Mouse (Mus musculus): Measurements from ENCODE around the gene Atp7b. TPM values are rescaled to one million over a fixed set of nuclear protein-coding genes. Genes with fewer than 3 reads are reported as not detected.
A peak's percentile ranks its signal among the peaks of the same experiment; 100 is the strongest.

Atp7b gene
- polyA plus RNA-seq (2015; fragmentation: Nextera tagmentation; extraction: Ambion mirVana) = 4.5 and 5.9 TPM in 2 replicates

DNA sequence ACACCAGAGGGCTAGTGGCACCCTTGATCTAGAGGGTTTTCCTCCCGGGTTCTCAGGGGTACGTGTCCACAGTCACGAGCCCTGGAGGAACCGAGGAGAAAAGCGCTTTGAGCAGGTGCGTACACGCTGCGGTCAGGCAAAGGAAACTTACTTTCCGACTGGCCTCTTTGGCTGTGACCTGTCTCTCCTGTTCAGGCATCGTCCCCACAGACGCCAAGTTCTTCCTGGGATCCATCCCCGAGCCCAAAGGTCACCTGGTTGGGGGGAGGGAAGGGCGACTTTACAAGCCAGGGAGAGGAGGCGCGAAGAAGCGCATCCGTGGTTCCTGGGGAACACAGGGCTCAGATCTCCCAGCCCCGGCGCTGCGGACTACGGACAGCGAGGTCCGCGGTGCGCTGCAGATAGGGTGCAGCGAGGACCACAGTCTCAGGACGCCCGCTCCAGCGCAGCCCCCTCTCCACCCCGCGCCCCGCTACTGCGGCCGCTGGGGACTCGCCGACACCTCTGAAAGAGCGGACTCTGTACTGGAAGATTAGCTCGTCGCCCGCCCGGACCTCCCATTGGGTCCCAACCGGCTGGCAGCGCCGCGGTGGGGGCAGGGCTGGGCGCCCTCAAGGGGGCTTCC, at the start of gene Atp7b:
TSS of gene Atp7b (minus strand) at position 485 of the 625 bp plus-strand sequence.
- peak within 1 kb of the TSS; percentile 49 for H3K9ac ChIP-seq
- H3K4me2 ChIP-seq (replicated peaks) = peak within 1 kb of the TSS; percentile 85
- H3K9me3 ChIP-seq = no peaks in the 10 kb centered on the region
- H3K27me3 ChIP-seq (replicated peaks) = peaks cover 8% of the 10 kb centered on the region; the same call in 1 of the 2 replicates
- peak; percentile 88 for ATAC-seq
- H3K4me3 ChIP-seq (replicated peaks) = peak within 1 kb of the TSS; percentile 54
- H3K4me1 ChIP-seq (replicated peaks) = peaks cover 4% of the 10 kb centered on the region; the same call in 1 of the 2 replicates
- WGBS = 2% methylated on average over 46 of the region's 46 CpGs
- H3K36me3 ChIP-seq = peaks cover 4% of the 10 kb centered on the region
- H3K27ac ChIP-seq = no peak within 1 kb of the TSS; the same call in 1 of the 2 replicates

DNA sequence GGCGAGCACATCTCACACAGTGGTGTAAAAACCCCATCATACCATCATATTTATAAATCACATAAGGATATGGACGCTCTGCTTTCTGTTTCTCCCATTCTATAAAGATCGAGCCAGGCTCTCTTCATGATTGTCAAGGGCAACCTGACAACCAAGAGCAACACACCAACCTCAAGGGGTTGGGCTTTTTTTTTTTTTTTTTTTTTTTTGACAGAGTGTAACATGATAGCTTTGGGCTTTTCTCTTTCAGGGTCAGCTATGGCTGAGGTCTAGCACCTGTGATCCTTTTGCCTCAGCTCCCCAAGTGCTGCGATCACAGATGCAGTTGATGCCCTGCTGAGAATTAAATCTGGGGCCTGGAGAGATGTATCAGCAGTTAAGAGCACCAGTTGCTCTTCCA, 46.9 kb upstream of the Atp7b start:
- H3K9ac ChIP-seq = no peak overlapping the region
- no peaks in the 10 kb centered on the region for H3K27me3 ChIP-seq (replicated peaks)
- 75% methylated on average over 4 of the region's 4 CpGs for WGBS
- H3K4me3 ChIP-seq (replicated peaks) = no peak overlapping the region
- no peak overlapping the region for H3K4me2 ChIP-seq (replicated peaks)
- H3K9me3 ChIP-seq = no peaks in the 10 kb centered on the region
- H3K27ac ChIP-seq = no peak overlapping the region
- H3K4me1 ChIP-seq (replicated peaks) = no peaks in the 10 kb centered on the region
- no peaks in the 10 kb centered on the region for H3K36me3 ChIP-seq
- ATAC-seq = no peak

- 43% methylated on average over 8 of the region's 8 CpGs for WGBS
- no peak overlapping the region for H3K4me3 ChIP-seq (replicated peaks)
- no peak overlapping the region for H3K4me2 ChIP-seq (replicated peaks)
- no peaks in the 10 kb centered on the region for H3K36me3 ChIP-seq
- H3K9me3 ChIP-seq = no peaks in the 10 kb centered on the region
- H3K9ac ChIP-seq = no peak overlapping the region
- no peak overlapping the region for H3K27ac ChIP-seq
- ATAC-seq = no peak
- H3K27me3 ChIP-seq (replicated peaks) = no peaks in the 10 kb centered on the region
- no peaks in the 10 kb centered on the region for H3K4me1 ChIP-seq (replicated peaks)
These were observed 31.5 kb upstream of the Atp7b start for GRCm38 (mm10) chr8:22091568-22091967.

- no peak overlapping the region for H3K4me3 ChIP-seq (replicated peaks)
- 91% methylated on average over 4 of the region's 4 CpGs for WGBS
- no peaks in the 10 kb centered on the region for H3K9me3 ChIP-seq
- no peak overlapping the region for H3K27ac ChIP-seq
- H3K27me3 ChIP-seq (replicated peaks) = no peaks in the 10 kb centered on the region
- H3K9ac ChIP-seq = no peak overlapping the region
- no peak overlapping the region for H3K4me2 ChIP-seq (replicated peaks)
- no peaks in the 10 kb centered on the region for H3K4me1 ChIP-seq (replicated peaks)
- ATAC-seq = no peak
- H3K36me3 ChIP-seq = no peaks in the 10 kb centered on the region
These were observed 29.1 kb upstream of the Atp7b start for GRCm38 (mm10) chr8:22089226-22089625.

DNA sequence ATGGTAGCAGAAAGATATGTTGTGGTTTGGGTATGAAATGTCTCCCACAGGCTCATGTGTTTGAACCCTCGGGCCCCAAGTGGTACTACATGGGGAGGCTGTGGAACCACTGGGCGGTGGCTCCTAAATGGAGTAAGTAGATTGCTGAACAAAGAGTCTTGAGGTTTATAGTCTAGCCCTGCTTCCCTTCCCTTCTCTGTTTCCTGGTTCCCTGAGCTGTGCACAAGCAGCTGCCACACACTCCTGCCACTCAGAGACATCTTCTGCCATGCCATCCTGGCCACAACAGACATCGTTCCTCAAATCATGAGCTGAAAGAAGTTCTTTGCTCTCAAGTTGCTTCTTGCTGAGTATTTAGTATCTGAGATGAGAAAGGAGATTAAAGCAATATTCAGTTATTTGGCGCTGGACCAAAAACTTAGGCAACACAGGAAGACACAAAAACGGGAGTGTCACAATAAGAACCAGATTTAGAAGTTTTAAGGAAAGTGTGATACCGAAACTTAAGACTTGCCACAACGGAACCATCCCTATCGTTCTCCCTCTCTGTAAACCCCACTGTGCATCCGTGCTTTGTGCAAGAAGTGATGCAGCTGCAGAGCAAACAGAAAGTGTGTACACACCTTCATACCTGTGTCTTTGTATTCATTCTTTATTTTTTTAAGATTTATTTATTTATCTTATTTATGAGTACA, 19.4 kb upstream of the Atp7b start:
- H3K9me3 ChIP-seq = no peaks in the 10 kb centered on the region
- H3K4me3 ChIP-seq (replicated peaks) = no peak overlapping the region
- no peaks in the 10 kb centered on the region for H3K36me3 ChIP-seq
- ATAC-seq = no peak
- H3K27me3 ChIP-seq (replicated peaks) = no peaks in the 10 kb centered on the region
- 78% methylated on average over 9 of the region's 9 CpGs for WGBS
- no peak overlapping the region for H3K9ac ChIP-seq
- no peaks in the 10 kb centered on the region for H3K4me1 ChIP-seq (replicated peaks)
- no peak overlapping the region for H3K4me2 ChIP-seq (replicated peaks)
- H3K27ac ChIP-seq = no peak overlapping the region

- Histone ChIP-seq H3K9me3 (no peaks in the 10 kb centered on the region), H3K27ac (no peak overlapping the region), H3K36me3 (peaks cover 13% of the 10 kb centered on the region), H3K4me1 (replicated peaks) (peaks cover 4% of the 10 kb centered on the region; the same call in 1 of the 2 replicates), H3K4me2 (replicated peaks) (peak overlapping the region; percentile 68), H3K9ac (peak overlapping the region; percentile 30; the same call in 1 of the 2 replicates), H3K27me3 (replicated peaks) (peaks cover 8% of the 10 kb centered on the region; the same call in 1 of the 2 replicates), H3K4me3 (replicated peaks) (peak overlapping the region; percentile 54)
- 3% methylated on average over 3 of the region's 3 CpGs for WGBS
- ATAC-seq = no peak
These were observed 1.0 kb upstream of the Atp7b start for GRCm38 (mm10) chr8:22061126-22061525.

DNA sequence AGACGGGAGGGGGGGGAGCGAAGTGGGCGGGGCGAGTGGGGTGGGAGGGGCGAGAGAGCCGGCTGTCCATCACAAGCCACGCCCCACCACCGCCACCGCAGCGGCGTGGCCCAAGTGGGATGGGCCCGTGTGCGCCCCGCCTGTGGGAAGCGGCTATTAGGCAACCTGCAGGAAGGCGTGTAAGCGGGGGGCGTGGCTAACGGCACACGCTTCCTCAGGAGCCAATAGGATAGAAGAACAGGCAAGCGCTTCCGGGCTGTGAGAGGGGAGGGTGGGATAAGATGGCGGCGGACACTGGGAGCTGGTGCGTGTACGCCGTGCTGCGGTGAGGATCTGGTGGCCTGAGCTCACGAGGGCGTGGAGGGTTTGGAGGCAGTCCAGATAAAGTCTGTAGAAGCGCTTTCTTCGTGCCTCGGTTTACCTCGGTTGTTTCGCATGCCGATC, 363 bp upstream of the Atp7b start, which contains the start of gene Alg11:
TSS of gene Alg11 (plus strand) at position 276 of the 444 bp plus-strand sequence.
- H3K4me3 ChIP-seq (replicated peaks) = peak within 1 kb of the TSS; percentile 54
- WGBS = under 1% methylated on average over 33 of the region's 36 CpGs
- H3K4me1 ChIP-seq (replicated peaks) = peaks cover 4% of the 10 kb centered on the region; the same call in 1 of the 2 replicates
- H3K9ac ChIP-seq = peak within 1 kb of the TSS; percentile 49
- H3K27ac ChIP-seq = no peak within 1 kb of the TSS; the same call in 1 of the 2 replicates
- H3K27me3 ChIP-seq (replicated peaks) = peaks cover 8% of the 10 kb centered on the region; the same call in 1 of the 2 replicates
- H3K9me3 ChIP-seq = no peaks in the 10 kb centered on the region
- peaks cover 8% of the 10 kb centered on the region for H3K36me3 ChIP-seq
- ATAC-seq = peak; percentile 99
- H3K4me2 ChIP-seq (replicated peaks) = peak within 1 kb of the TSS; percentile 85

- ATAC-seq = no peak
- Histone ChIP-seq H3K4me2 (replicated peaks) (peak overlapping the region; percentile 85), H3K9me3 (no peaks in the 10 kb centered on the region), H3K9ac (peak overlapping the region; percentile 49; the same call in 1 of the 2 replicates), H3K4me1 (replicated peaks) (peaks cover 4% of the 10 kb centered on the region; the same call in 1 of the 2 replicates), H3K27ac (no peak overlapping the region), H3K36me3 (no peaks in the 10 kb centered on the region), H3K27me3 (replicated peaks) (peaks cover 8% of the 10 kb centered on the region; the same call in 1 of the 2 replicates), H3K4me3 (replicated peaks) (peak overlapping the region; percentile 54)
- 50% methylated on average over 11 of the region's 11 CpGs for WGBS
These were observed 859 bp downstream of the Atp7b start for GRCm38 (mm10) chr8:22059153-22059738.

GRCm38 (mm10) chr8:22058368-22058767, 1.7 kb downstream of the Atp7b start:
- Histone ChIP-seq H3K36me3 (no peaks in the 10 kb centered on the region), H3K27ac (no peak overlapping the region), H3K9ac (no peak overlapping the region), H3K9me3 (no peaks in the 10 kb centered on the region), H3K4me1 (replicated peaks) (peaks cover 4% of the 10 kb centered on the region; the same call in 1 of the 2 replicates), H3K27me3 (replicated peaks) (peaks cover 8% of the 10 kb centered on the region; the same call in 1 of the 2 replicates), H3K4me2 (replicated peaks) (0 out of 2 replicates have a peak overlapping the region, but pooled peaks have one; percentile 11), H3K4me3 (replicated peaks) (no peak overlapping the region)
- WGBS = 67% methylated on average over 9 of the region's 9 CpGs
- ATAC-seq = no peak

DNA sequence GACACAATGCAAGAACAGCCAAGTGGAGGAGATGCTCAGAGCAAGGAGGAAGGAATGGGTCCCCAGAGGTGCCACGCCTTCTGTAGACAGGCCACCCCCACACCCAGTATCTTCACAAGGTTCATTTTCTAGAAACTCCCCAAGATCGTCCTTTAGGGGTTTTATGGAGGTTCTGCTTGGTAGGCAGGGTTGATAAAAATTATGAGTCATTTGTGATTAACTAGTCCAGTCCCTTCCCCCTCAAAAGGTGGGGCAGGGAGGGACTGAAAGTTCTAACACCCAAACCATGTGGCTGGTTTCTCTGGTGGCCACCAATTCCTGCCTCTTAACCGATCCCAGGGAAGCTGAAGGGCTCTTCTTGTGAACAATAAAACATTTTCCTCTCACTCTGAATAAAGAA, 3.3 kb downstream of the Atp7b start:
- Histone ChIP-seq H3K4me3 (replicated peaks) (no peak overlapping the region), H3K27ac (no peak overlapping the region), H3K9me3 (no peaks in the 10 kb centered on the region), H3K27me3 (replicated peaks) (peaks cover 8% of the 10 kb centered on the region; the same call in 1 of the 2 replicates), H3K4me2 (replicated peaks) (no peak overlapping the region), H3K9ac (no peak overlapping the region), H3K4me1 (replicated peaks) (peaks cover 4% of the 10 kb centered on the region; the same call in 1 of the 2 replicates), H3K36me3 (no peaks in the 10 kb centered on the region)
- WGBS = 56% methylated on average over 3 of the region's 3 CpGs
- ATAC-seq = no peak

GRCm38 (mm10) chr8:22055492-22055877, 4.6 kb downstream of the Atp7b start:
- ATAC-seq = no peak
- H3K9me3 ChIP-seq = no peaks in the 10 kb centered on the region
- H3K36me3 ChIP-seq = no peaks in the 10 kb centered on the region
- no peak overlapping the region for H3K27ac ChIP-seq
- H3K4me3 ChIP-seq (replicated peaks) = no peak overlapping the region
- no peaks in the 10 kb centered on the region for H3K4me1 ChIP-seq (replicated peaks)
- peaks cover 8% of the 10 kb centered on the region; the same call in 1 of the 2 replicates for H3K27me3 ChIP-seq (replicated peaks)
- WGBS = 95% methylated on average over 2 of the region's 2 CpGs
- H3K9ac ChIP-seq = no peak overlapping the region
- H3K4me2 ChIP-seq (replicated peaks) = no peak overlapping the region

Data from intestine, embryonic 15.5 days (tissue).